Mouse (Mus musculus) spleen, adult 12 weeks (tissue): ENCODE results near the gene Ier3.

Experiments
- DNase-seq: peaks from one replicate; pipeline ENCODE4 v3.0.0; 2022; ENCODE audit warnings: low spot score

Ier3 gene

DNA sequence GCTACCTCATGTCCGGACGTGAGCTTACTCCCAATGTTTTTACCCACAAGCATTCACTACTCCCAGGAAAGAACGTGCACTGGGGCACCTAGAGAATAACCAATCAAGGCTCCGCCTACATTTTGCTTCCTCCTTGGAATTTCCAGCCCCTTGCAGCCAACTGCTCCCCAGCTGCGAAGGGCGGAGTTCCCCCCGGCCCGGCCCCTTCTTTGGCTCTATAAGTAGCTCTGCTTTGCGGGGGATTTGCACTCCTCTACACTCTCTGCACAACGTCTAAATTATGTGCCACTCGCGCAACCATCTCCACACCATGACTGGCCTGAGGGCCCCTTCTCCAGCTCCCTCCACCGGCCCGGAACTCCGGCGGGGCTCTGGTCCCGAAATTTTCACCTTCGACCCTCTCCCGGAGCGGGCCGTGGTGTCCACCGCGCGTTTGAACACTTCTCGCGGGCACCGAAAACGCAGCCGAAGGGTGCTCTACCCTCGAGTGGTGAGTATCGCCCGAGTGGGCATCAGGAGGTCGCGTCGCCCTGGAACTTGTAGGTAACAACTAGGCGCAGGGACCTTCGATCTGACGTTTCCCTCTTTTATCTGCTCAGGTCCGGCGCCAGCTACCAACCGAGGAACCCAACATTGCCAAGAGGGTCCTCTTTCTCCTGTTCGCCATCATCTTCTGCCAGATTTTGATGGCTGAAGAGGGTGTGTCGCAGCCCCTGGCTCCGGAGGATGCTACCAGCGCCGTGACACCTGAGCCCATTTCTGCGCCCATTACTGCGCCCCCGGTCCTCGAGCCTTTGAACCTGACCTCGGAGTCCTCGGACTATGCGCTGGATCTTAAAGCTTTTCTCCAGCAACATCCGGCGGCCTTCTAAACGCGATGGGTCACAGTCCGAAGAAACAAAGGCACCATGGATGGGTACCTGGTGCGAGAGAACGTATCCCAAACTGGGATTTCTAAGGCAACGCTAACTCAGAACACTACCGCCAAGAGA, at the start of gene Ier3:
Gene Ier3, plus strand, starts transcription at position 246 of the 992 bp plus-strand sequence.
- no peak for DNase-seq

GRCm38 (mm10) chr17:35776811-35777609, 44.5 kb upstream of the Ier3 start:
- no peak for DNase-seq

GRCm38 (mm10) chr17:35778965-35779364, 42.5 kb upstream of the Ier3 start:
- DNase-seq: no peak

DNA sequence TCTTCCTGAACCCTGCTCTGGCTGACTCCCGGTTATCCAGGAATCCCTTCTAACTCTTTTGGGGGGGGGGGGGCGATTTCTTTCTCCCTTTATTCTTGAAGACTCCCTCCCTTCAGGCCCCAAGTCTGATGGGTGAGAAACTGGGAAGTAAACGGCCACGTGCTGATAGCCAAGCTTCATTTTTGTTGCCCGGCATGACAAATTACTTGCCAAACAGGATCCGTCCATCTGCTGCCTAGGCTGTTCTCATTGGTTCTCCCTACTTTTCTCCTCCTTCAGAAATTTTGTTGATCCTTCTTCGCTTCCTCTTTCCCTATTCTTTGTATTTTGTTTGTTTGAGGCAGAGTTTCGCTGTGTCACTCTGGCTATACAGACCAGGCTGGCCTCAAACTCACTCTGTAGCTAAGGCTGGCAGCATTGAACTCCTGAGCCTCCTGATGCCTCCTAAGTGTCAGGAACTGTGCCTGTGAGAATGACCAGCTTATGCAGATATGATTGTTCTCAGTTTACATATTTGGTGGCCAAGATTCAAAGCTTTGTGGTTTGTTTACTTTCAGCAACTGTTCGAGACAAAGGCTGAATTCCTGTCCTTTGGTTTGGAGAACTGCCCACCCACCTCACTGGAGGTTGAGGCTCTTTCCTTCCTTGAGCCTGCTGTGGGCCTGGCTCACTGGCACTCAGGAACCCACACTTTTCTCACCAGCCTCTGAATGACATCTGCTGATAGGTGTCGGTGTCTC, 41.8 kb upstream of the Ier3 start:
- no peak for DNase-seq

GRCm38 (mm10) chr17:35780362-35780761, 41.1 kb upstream of the Ier3 start:
- DNase-seq: no peak

DNA sequence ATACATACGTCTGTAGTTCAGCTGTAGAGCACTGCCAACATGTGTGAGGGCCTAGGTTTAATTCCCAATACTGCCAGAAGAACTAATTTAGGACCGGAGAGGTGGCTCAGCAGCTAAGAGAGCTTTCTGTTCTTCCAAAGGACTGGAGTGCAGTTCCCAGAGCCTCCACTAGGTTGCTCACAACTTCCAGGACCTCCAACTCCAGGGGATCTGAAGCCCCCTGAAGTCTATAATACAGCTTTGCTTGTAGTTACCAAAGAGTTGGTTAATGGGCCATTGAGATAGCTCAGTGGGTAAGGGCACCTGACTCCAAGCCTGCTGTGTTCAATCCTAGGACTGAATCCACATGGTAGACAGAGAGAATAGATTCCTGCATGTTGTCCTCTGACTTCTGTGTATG, 39.1 kb upstream of the Ier3 start:
- DNase-seq: no peak

GRCm38 (mm10) chr17:35782924-35783323, 38.6 kb upstream of the Ier3 start:
- DNase-seq: no peak

- no peak for DNase-seq
These were observed 37.5 kb upstream of the Ier3 start for GRCm38 (mm10) chr17:35783944-35784343.

- DNase-seq: no peak
These were observed 36.3 kb upstream of the Ier3 start for GRCm38 (mm10) chr17:35785140-35785539.

DNA sequence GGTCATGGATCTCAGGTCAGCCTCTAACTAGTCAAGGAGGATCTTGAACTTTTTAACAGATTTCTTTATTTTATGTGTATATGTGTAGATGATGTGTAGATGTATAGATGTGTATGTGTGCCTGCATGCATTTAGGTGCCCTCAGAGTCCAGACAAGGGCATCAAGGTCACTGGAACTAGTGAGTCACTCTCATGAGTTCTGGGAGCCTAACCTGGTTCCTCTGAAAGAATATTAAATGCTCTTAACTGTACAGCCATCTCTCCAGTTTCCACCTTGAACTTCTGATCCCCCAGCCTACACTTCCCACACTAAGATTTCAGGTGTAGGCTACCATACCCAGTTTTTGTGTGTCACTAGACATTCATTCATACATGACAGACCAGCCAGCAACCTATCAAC, 34.0 kb upstream of the Ier3 start:
- DNase-seq: no peak

- no peak for DNase-seq
These were observed 33.5 kb upstream of the Ier3 start for GRCm38 (mm10) chr17:35788025-35788424.

DNA sequence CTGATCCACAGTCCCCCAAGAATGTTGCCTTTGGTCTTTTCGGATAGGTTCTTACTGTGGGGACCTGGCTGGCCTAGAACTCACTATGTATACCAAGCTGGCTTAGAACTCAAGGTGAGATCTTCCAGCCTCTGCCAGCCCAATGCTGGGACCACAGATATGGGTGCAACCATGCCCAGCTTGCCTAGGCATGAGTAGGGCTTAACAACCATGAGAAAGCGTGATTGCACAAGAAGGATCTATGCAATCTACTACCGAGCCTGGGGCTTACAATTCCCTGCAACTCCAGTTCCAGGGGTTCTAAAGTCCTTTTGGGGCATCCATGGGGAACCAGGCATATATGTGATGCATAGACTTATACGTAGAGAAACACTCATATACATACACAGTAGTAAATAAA, 30.6 kb upstream of the Ier3 start:
- no peak for DNase-seq

- no peak for DNase-seq
These were observed 28.6 kb upstream of the Ier3 start for GRCm38 (mm10) chr17:35792837-35793236.

- DNase-seq: no peak
These were observed 26.4 kb upstream of the Ier3 start for GRCm38 (mm10) chr17:35795099-35795498.

DNA sequence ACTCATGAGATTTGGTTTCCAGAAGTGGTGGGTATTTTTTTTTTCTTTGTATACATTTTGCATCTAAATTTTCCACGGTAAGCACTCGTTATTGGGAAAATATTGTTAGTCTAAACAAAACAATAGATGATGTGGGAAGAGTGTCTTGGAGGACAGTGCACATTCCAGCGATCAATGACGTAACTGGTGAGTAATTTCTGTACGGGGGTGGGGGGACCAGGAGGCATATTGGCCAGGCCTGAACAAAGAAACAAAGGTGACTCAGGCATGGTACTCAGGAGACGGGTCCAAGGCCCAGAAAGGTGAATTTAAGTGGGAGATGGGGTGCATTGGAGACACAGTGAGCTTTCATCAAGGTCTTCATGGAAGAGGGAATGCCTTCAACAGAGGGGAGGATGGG, 25.8 kb upstream of the Ier3 start:
- DNase-seq: no peak

GRCm38 (mm10) chr17:35796835-35797234, 24.6 kb upstream of the Ier3 start:
- DNase-seq: no peak

DNA sequence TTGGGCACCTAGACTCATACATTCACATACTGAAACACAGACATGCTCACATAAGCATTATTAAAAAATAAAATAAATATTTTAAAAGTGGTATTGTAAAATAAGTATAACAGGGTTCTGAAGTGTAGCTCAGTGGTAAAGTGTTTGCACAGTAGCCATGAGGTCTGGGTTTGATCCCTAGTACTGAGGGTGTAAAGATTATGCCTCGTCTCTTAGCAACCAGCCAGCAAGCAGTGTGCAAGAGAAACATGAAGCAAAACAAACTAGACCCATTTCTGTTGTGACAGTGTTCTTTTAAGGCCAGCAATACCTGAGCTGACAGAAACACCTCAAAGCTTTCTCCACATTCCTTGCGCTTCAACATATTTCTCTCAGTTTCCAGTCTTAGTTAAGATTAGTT, 20.6 kb upstream of the Ier3 start:
- no peak for DNase-seq

- no peak for DNase-seq
These were observed 18.5 kb upstream of the Ier3 start for GRCm38 (mm10) chr17:35803020-35803419.

DNA sequence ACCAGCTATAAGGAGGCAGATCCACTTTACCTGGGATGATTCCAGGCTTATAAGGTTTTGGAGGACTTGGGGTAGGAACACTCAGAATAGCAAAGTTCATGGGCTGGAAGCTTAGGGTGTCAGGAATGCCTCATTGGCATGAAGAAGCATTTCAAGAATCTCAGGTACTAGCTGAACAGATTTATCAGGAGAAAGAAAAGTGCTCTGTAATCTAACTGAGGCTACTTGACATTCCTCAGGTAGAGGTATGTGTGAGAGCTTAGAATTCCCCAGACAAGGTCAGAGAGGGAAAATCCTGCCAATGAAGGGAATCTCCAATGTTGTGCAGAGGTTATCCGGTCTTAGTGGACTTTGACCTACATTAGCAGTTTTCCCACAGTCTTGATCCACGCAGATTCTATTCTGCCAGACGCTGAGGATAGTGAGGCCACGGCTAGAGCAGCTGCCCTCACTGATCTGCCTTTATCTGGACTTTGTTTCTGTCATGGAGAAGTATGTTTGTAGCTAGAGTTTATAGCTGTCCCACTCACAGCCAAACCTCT, 17.6 kb upstream of the Ier3 start:
- DNase-seq: no peak

GRCm38 (mm10) chr17:35808073-35808472, 13.4 kb upstream of the Ier3 start:
- no peak for DNase-seq

- no peak for DNase-seq
These were observed 12.1 kb upstream of the Ier3 start for GRCm38 (mm10) chr17:35809395-35809794.
